Mouse (Mus musculus) neural tube, embryonic 12.5 days (tissue): ENCODE results near the gene Arfgef2. TPM values are rescaled to one million over a fixed set of nuclear protein-coding genes. Genes with fewer than 3 reads are reported as not detected.
A peak's percentile ranks its signal among the peaks of the same experiment; 100 is the strongest.

Experiments used
- ATAC-seq: fragments of 200-750 bp; cut with Nextera tagmentation; 2 replicates; pipeline ENCODE4 v1.8.0; 2017; ENCODE audit warnings: low read depth, mild to moderate bottlenecking, moderate TSS enrichment, moderate library complexity; ENCODE audit not compliant: low FRiP score
- H3K27ac ChIP-seq: fragments of 300-500 bp; sonication (generic); 2 replicates; pipeline ENCODE4 v1.5.1; 2016
- H3K27me3 ChIP-seq: fragments of 300-500 bp; sonication (generic); replicated peaks from 2 replicates; pipeline ENCODE4 v1.6.1; 2016; ENCODE audit warnings: mild to moderate bottlenecking
- H3K36me3 ChIP-seq: fragments of 300-500 bp; sonication (generic); 2 replicates; pipeline ENCODE4 v1.6.1; 2016; ENCODE audit warnings: mild to moderate bottlenecking
- H3K4me1 ChIP-seq: fragments of 300-500 bp; sonication (generic); 2 replicates; pipeline ENCODE4 v1.6.1; 2016
- H3K4me2 ChIP-seq: fragments of 300-500 bp; sonication (generic); replicated peaks from 2 replicates; pipeline ENCODE4 v1.6.1; 2016; ENCODE audit warnings: mild to moderate bottlenecking
- H3K4me3 ChIP-seq: fragments of 300-500 bp; sonication (generic); 2 replicates; pipeline ENCODE4 v1.5.1; 2016
- H3K9ac ChIP-seq: fragments of 300-500 bp; sonication (generic); 2 replicates; pipeline ENCODE4 v1.6.1; 2016; ENCODE audit warnings: mild to moderate bottlenecking
- H3K9me3 ChIP-seq: fragments of 300-500 bp; sonication (generic); 2 replicates; pipeline ENCODE4 v1.6.1; 2016; ENCODE audit warnings: mild to moderate bottlenecking
- WGBS: fragments of 180-500 bp; shearing (Covaris S2); methylation state at CpG from one replicate; pipeline ENCODE4 v1.1.7; 2016; 5-methylcytosine and 5-hydroxymethylcytosine counted together
- polyA plus RNA-seq: library from polyadenylated mRNA; unstranded; fragments of >200 nt; fragmentation: Nextera tagmentation; extraction: Ambion mirVana; gene quantifications from 2 replicates; pipeline ENCODE4 v1.2.1, GENCODE M21; 2016

Arfgef2 gene
- polyA plus RNA-seq, 1 experiment from 2014 or later = 5.7 TPM

DNA sequence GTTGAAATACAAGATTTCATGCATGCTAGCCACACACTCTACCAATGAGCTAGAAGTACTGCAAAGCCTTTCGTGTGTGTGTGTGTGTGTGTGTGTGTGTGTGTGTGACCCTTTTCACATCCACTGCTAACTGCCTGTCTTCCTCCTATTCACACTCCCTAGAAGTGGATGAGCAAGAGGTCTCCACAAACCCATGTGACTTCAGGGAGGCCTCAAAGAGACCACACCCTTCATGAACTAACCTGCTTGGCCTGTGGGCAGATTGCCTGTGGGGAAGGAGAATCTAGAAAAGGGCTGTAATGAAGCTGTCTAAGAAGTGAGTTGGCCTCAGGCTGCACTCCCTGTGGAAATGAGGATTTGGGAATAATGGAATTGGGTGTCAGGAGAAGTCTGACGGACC, 93.8 kb downstream of the Arfgef2 start:
- Histone ChIP-seq H3K4me2 (no peak overlapping the region), H3K9ac (no peak overlapping the region), H3K27ac (no peak overlapping the region), H3K9me3 (no peaks in the 10 kb centered on the region), H3K36me3 (peaks cover 9% of the 10 kb centered on the region; the same call in 1 of the 2 replicates), H3K4me3 (no peak overlapping the region), H3K4me1 (no peaks in the 10 kb centered on the region), H3K27me3 (no peaks in the 10 kb centered on the region)
- WGBS = 83% methylated on average over 2 of the region's 2 CpGs
- no peak for ATAC-seq

DNA sequence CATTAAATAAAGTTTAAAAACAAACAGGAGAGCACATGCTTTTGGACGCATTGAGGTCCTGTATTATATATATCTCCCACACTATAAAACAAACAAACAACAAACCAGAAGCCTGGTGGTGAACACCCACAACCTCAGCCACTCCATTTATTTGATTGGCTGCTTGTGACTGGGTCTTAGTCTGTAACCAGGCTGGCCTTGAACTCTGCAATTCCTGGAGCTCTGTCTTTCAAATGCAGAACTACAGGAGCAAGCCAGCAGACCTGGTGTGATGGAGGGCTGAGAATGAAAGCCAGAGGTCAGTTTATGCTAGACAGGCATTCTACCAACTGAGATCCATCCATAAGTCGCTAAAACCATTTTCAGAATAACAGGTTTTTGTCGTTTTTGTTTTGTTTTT, 94.4 kb downstream of the Arfgef2 start:
- no peaks in the 10 kb centered on the region for H3K27me3 ChIP-seq

DNA sequence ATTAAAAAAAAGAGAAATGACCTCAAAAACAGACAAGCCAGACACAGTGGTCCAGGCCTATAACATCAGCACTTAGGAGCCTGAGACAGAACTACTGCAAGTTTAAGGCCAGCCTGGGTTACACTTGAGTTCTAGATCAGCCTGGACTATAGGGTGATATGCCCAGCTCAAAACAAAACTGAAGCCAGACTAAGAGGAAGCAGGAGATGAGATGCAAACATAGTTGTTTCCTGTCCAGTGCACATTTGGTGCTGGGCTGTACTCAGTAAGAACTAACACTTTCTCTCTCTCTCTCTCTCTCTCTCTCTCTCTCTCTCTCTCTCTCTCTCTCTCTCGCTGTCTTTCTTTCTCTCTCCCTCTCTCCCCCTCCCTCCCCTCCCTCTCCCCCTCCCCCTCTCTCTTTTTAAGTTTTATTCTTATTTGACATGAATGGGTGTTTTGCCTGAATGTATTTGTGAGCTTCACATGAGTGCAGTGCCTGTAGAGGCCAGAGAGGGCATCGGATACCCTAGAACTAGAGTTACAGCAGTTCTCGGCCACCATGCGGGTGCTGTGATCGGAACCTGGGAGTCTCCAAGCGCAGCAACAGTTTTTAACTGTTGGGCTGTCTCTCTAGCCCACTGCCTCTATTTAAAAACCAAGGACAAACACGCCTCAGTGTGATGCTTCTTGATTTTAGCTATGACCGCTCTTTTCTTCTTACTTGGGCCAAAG, 95.6 kb downstream of the Arfgef2 start:
- Histone ChIP-seq H3K9me3 (no peaks in the 10 kb centered on the region), H3K4me2 (no peak overlapping the region), H3K27ac (no peak overlapping the region), H3K4me1 (no peaks in the 10 kb centered on the region), H3K4me3 (no peak overlapping the region), H3K36me3 (no peaks in the 10 kb centered on the region), H3K9ac (no peak overlapping the region), H3K27me3 (no peaks in the 10 kb centered on the region)
- WGBS = 88% methylated on average over 8 of the region's 8 CpGs
- no peak for ATAC-seq

More for the DNA sequence above, 94.4 kb downstream of the Arfgef2 start:
- no peaks in the 10 kb centered on the region for H3K9me3 ChIP-seq
- no peak overlapping the region for H3K9ac ChIP-seq
- WGBS = 75% methylated on average over 3 of the region's 3 CpGs
- no peak for ATAC-seq
- H3K4me3 ChIP-seq = no peak overlapping the region
- no peak overlapping the region for H3K4me2 ChIP-seq
- H3K36me3 ChIP-seq = peaks cover 3% of the 10 kb centered on the region; the same call in 1 of the 2 replicates
- no peaks in the 10 kb centered on the region for H3K4me1 ChIP-seq
- no peak overlapping the region for H3K27ac ChIP-seq

DNA sequence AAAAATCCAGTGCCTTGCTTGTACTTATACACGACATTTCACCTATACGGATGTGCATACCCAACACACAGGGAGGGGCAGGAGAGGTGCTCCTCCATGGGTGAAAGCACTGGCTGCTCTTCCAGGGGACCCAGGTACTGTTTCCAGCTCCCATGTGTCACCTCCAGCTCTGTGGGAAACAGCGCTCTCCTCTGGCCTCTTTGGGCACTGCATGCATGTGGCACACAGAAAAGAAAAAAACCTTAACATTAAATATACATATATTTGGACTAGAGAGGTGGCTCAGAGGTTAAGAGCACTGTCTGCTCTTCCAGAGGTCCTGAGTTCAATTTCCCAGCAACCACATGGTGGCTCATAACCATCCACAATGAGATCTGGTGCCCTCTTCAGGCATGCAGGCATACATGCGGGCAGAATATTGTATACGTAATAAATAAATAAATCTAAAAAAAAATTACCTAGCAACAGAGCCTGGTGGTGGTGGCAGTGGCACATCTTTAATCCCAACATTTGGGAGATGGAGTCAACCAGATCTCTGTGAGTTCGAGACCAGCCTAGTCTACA, 98.4 kb downstream of the Arfgef2 start:
- no peaks in the 10 kb centered on the region for H3K27me3 ChIP-seq
- no peak for ATAC-seq
- peaks cover 10% of the 10 kb centered on the region for H3K4me1 ChIP-seq
- no peak overlapping the region for H3K27ac ChIP-seq
- H3K9me3 ChIP-seq = no peaks in the 10 kb centered on the region
- WGBS = 94% methylated on average over 6 of the region's 6 CpGs
- H3K4me2 ChIP-seq = no peak overlapping the region
- no peak overlapping the region for H3K4me3 ChIP-seq
- no peak overlapping the region for H3K9ac ChIP-seq
- H3K36me3 ChIP-seq = no peaks in the 10 kb centered on the region

DNA sequence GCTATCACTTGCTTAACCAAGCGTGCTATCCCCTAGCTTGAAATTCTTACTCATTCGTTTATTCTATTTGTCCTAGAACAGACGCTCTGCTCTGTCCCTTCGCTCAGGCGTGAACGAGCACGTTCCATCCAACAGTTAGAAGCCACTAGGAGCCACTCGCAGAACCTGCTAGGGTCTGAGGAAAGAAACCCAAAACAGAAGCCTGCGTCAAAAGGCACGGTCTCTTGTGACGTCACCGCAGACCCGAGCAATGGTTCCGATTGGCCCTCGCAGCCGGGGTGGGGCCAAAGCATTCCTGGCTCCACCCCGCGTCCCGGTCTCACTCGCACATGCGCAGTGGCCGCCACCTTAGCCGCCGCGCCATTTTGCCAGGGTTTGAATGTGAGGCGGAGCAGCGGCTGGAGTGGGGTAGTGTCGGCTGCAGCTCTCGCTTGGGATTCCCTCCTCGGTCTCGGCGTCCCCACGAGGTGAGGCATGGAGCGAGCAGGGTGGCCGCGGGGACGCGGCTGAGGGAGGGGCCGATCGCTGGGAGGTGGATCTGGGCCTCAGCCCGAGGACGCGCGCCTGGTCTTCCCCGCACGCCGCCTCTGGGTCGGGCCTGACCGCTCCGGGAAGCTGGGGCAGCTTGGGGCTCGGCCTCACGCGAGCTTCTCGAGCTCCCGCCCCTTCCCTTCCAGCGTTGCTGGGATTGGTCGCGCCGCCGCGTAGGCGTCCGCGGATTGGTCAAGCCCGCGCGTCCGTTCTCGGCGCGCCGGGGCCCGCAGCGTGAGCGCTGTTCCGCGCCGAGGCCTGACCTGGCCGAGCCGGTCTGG, 100.5 kb downstream of the Arfgef2 start, which contains the start of gene Cse1l:
TSS of gene Cse1l (plus strand) at position 330 of the 812 bp plus-strand sequence.
- peak within 1 kb of the TSS; percentile 88 for H3K4me2 ChIP-seq
- H3K4me1 ChIP-seq = peaks cover 10% of the 10 kb centered on the region
- H3K9ac ChIP-seq = peak within 1 kb of the TSS; percentile 86
- H3K27ac ChIP-seq = peak within 1 kb of the TSS; percentile 92
- peak within 1 kb of the TSS; percentile 87 for H3K4me3 ChIP-seq
- WGBS = under 1% methylated on average over 80 of the region's 80 CpGs
- H3K27me3 ChIP-seq = no peaks in the 10 kb centered on the region
- no peaks in the 10 kb centered on the region for H3K9me3 ChIP-seq
- peaks cover 4% of the 10 kb centered on the region; the same call in 1 of the 2 replicates for H3K36me3 ChIP-seq
- ATAC-seq = peak; percentile 96

GRCm38 (mm10) chr2:166906523-166907182, 101.3 kb downstream of the Arfgef2 start:
- H3K4me2 ChIP-seq = peak overlapping the region; percentile 88
- H3K36me3 ChIP-seq = peaks cover 4% of the 10 kb centered on the region; the same call in 1 of the 2 replicates
- no peak; the same call in 1 of the 2 replicates for ATAC-seq
- 0 out of 2 replicates have a peak overlapping the region, but pooled peaks have one; percentile 92 for H3K27ac ChIP-seq
- under 1% methylated on average over 28 of the region's 28 CpGs for WGBS
- no peaks in the 10 kb centered on the region for H3K27me3 ChIP-seq
- H3K4me3 ChIP-seq = peak overlapping the region; percentile 87
- no peaks in the 10 kb centered on the region for H3K9me3 ChIP-seq
- H3K4me1 ChIP-seq = peaks cover 10% of the 10 kb centered on the region
- H3K9ac ChIP-seq = peak overlapping the region; percentile 86

GRCm38 (mm10) chr2:166909729-166910128, 104.3 kb downstream of the Arfgef2 start:
- Histone ChIP-seq H3K27ac (no peak overlapping the region), H3K4me2 (no peak overlapping the region), H3K36me3 (peaks cover 4% of the 10 kb centered on the region; the same call in 1 of the 2 replicates), H3K4me1 (peaks cover 10% of the 10 kb centered on the region), H3K9me3 (no peaks in the 10 kb centered on the region), H3K4me3 (no peak overlapping the region), H3K9ac (no peak overlapping the region), H3K27me3 (no peaks in the 10 kb centered on the region)
- 95% methylated on average over 3 of the region's 3 CpGs for WGBS
- no peak for ATAC-seq

DNA sequence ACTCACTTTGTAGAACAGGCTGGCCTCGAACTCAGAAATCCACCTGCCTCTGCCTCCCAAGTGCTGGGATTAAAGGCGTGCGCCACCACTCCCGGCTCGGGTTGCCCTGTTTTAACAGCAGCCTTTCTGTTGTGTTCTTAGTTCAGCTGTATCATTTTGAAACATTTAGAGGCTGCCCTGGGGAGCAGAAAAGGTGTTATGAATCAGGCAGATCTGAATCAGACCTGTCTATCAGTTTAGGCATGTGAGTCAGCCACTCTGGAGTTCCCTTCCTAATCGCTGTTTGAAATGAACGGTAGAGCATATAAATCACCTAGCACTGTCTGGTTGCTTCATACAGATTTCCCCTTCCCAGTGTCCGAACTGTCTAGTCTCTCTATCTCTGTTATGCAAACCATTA, 105.1 kb downstream of the Arfgef2 start:
- H3K4me3 ChIP-seq = no peak overlapping the region
- H3K4me2 ChIP-seq = no peak overlapping the region
- H3K27ac ChIP-seq = no peak overlapping the region
- H3K4me1 ChIP-seq = peaks cover 10% of the 10 kb centered on the region
- H3K9ac ChIP-seq = no peak overlapping the region
- H3K9me3 ChIP-seq = no peaks in the 10 kb centered on the region
- H3K36me3 ChIP-seq = peaks cover 4% of the 10 kb centered on the region; the same call in 1 of the 2 replicates
- H3K27me3 ChIP-seq = no peaks in the 10 kb centered on the region
- ATAC-seq = no peak
- WGBS = 92% methylated on average over 8 of the region's 8 CpGs

DNA sequence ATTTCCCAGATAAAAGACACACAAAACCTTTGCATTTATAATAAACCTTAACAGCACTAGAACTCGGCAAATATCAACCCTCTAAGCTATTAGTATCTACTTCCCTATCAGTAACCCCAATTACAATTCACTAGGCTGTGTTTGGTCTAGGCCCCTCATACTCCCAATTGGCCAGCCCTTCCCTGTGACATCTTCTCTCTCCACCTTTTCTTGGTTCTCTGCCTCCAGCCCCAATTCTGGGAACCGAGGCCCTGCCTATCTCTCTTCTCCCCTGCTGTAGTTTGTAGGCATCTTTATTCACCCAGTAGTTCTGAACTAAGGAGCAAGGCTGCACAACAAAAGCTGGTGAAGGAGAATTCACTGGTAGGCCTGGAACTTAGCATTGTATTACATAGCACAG, 118.6 kb downstream of the Arfgef2 start:
- Histone ChIP-seq H3K27ac (no peak overlapping the region), H3K27me3 (no peaks in the 10 kb centered on the region), H3K9ac (no peak overlapping the region), H3K4me2 (no peak overlapping the region), H3K4me1 (no peaks in the 10 kb centered on the region), H3K36me3 (peaks cover 77% of the 10 kb centered on the region), H3K4me3 (no peak overlapping the region), H3K9me3 (no peaks in the 10 kb centered on the region)
- no peak for ATAC-seq
- 87% methylated on average over 2 of the region's 2 CpGs for WGBS

GRCm38 (mm10) chr2:166933943-166934342, 128.6 kb downstream of the Arfgef2 start:
- Histone ChIP-seq H3K4me3 (no peak overlapping the region), H3K36me3 (peaks cover 80% of the 10 kb centered on the region), H3K27me3 (no peaks in the 10 kb centered on the region), H3K4me1 (no peaks in the 10 kb centered on the region), H3K4me2 (no peak overlapping the region), H3K27ac (no peak overlapping the region), H3K9ac (no peak overlapping the region), H3K9me3 (no peaks in the 10 kb centered on the region)
- ATAC-seq = no peak
- WGBS = 94% methylated on average over 6 of the region's 6 CpGs

- 73% methylated on average over 5 of the region's 5 CpGs for WGBS
- Histone ChIP-seq H3K9ac (no peak overlapping the region), H3K36me3 (peaks cover 79% of the 10 kb centered on the region), H3K4me1 (no peaks in the 10 kb centered on the region), H3K9me3 (no peaks in the 10 kb centered on the region), H3K4me2 (no peak overlapping the region), H3K27ac (no peak overlapping the region), H3K4me3 (no peak overlapping the region), H3K27me3 (no peaks in the 10 kb centered on the region)
- no peak for ATAC-seq
Observed at GRCm38 (mm10) chr2:166934416-166934815, 129.0 kb downstream of the Arfgef2 start.

- Histone ChIP-seq H3K27ac (no peak overlapping the region), H3K9ac (no peak overlapping the region), H3K9me3 (no peaks in the 10 kb centered on the region), H3K27me3 (no peaks in the 10 kb centered on the region), H3K4me3 (no peak overlapping the region), H3K36me3 (peaks cover 77% of the 10 kb centered on the region), H3K4me1 (no peaks in the 10 kb centered on the region), H3K4me2 (no peak overlapping the region)
- 97% methylated on average over 7 of the region's 7 CpGs for WGBS
- ATAC-seq = no peak
Observed at GRCm38 (mm10) chr2:166935582-166935981, 130.2 kb downstream of the Arfgef2 start.
